Mouse (Mus musculus): Measurements from ENCODE around the gene Dock3. TPM values are rescaled to one million over a fixed set of nuclear protein-coding genes. Genes with fewer than 3 reads are reported as not detected.

The Dock3 gene
- 0.16 TPM in 1 of 2 replicates, not detected in the other for polyA plus RNA-seq (2012; ENCODE audit: insufficient read depth, insufficient read length, missing spikeins)

DNA sequence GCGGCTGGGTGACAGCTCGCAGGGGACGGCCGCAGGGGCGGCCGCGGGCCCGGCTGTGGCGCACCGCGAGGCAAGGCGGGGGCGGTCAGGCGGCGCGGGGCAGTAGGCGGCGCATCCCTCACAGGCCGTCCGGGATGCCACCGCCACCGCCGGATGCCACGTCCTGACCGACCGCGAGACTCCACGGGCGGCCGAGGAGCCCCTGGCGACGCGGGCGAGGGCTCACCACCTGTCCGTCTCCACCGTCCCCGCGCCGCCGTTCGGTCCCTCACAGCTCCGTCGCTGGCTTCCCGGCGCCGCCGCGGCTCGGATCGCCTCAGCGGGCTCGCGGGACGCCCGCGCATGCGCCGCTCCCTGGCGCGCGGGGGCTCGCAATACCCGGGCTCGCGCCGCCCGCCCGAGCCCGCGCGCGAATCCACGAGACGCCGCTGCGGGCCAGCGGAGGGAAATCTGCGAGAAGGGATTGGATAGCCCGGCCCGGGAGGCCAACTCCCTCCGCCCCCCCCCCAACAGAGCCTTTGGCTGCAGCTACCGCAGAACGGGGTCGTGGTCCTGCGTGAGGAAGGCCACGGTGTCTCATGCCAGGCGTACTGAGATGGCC, at the start of gene Dock3:
Gene Dock3, minus strand, starts transcription at position 371 of the 601 bp plus-strand sequence.
- TF ChIP-seq CTCF (IDR thresholded peaks at IDR 0.05; ENCODE audit: low read depth, low read length), result no peak
- TF ChIP-seq POLR2A (IDR thresholded peaks at IDR 0.05; ENCODE audit: borderline replicate concordance, low read depth, low read length), result no peak
- Histone ChIP-seq H3K27ac (ENCODE audit: insufficient read depth, low read depth, low read length) (peak within 1 kb of the TSS; percentile 56), H3K4me3 (ENCODE audit: insufficient read depth, low read length) (peak within 1 kb of the TSS; percentile 85), H3K4me1 (ENCODE audit: control insufficient read depth, insufficient read depth, low read length) (peaks cover 39% of the 10 kb centered on the region)

GRCm38 (mm10) chr9:107280322-107281027, 48.8 kb upstream of the Dock3 start:
- TF ChIP-seq CTCF (IDR thresholded peaks at IDR 0.05; ENCODE audit: low read depth, low read length), result no peak
- no peak overlapping the region for H3K4me3 ChIP-seq (ENCODE audit: insufficient read depth, low read length)
- H3K4me1 ChIP-seq (ENCODE audit: control insufficient read depth, insufficient read depth, low read length), result peaks cover 54% of the 10 kb centered on the region
- H3K27ac ChIP-seq (ENCODE audit: insufficient read depth, low read depth, low read length), result no peak overlapping the region

DNA sequence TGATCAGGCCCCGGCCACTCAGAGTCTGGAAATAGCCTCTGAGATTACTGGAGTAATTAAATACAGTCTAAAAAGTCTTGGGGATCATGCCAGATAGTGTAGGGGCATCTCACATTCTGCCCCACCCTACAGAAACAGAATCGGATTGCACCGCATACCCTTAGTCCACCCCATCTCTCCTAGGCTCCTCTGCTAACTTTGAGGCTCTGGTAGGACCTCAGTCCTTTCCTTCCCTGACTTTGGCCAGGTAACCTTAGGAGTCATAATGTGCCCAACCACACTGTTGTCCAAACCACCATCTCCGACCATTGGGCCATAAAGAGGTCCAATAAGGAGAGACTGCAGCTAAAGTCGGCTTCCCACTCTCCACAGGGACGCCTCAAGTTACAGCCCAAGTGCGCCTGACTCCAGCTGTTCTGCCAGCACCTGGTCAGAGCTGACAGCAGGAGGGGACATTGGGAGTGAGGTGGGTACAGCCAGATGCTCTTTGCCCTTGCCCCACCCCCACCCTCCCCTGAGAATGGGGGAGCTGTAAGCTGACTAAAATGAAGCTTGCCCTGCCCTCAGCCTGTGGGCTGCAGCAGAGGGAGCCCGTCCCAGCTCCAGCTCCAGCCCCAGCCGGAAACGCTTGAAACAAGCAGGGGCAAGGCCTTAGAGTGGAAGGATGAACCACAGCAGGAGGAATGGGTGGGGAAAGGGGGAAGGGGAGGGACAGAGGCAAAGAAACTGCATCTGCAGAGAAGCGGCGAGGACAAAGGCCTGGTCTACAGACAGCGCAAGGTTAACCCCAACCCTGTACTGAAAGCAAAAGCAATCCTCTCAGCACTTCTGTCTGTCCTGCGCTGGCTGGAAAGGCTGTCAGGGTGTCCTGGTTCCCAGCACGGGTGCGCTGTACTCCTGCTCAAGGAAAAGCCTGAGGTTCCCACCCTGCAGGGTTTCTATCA, 47.9 kb upstream of the Dock3 start:
- no peak overlapping the region for H3K27ac ChIP-seq (ENCODE audit: insufficient read depth, low read depth, low read length)
- H3K4me1 ChIP-seq (ENCODE audit: control insufficient read depth, insufficient read depth, low read length), result peaks cover 46% of the 10 kb centered on the region
- no peak for TF ChIP-seq CTCF (IDR thresholded peaks at IDR 0.05; ENCODE audit: low read depth, low read length)
- TF ChIP-seq POLR2A (IDR thresholded peaks at IDR 0.05; ENCODE audit: borderline replicate concordance, low read depth, low read length), result no peak
- H3K4me3 ChIP-seq (ENCODE audit: insufficient read depth, low read length), result no peak overlapping the region

- Histone ChIP-seq H3K4me3 (ENCODE audit: insufficient read depth, low read length) (no peak overlapping the region), H3K4me1 (ENCODE audit: control insufficient read depth, insufficient read depth, low read length) (peaks cover 46% of the 10 kb centered on the region), H3K27ac (ENCODE audit: insufficient read depth, low read depth, low read length) (no peak overlapping the region)
Observed at GRCm38 (mm10) chr9:107278527-107279377, 47.0 kb upstream of the Dock3 start.

DNA sequence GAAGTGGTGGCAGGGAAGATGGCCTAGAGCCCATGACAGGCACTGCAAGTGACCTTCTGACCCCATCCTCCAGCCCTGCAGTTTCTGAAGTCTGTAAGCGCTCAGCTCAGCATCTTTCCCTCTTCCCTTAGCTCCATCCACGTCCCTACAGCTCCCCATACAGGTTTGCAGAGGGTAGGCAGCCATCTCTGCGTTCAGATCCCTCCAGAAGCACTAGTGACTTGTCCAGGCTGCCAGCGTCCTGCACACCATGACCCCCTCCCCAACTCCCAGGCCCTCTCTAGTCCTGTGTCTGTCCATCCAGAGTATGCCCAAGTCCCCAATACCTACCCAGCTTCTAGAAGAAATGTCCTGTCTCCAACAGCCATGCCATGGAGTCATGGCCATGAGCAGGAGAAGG, 46.4 kb upstream of the Dock3 start:
- no peak overlapping the region for H3K4me3 ChIP-seq (ENCODE audit: insufficient read depth, low read length)
- TF ChIP-seq CTCF (IDR thresholded peaks at IDR 0.05; ENCODE audit: low read depth, low read length), result no peak
- TF ChIP-seq POLR2A (IDR thresholded peaks at IDR 0.05; ENCODE audit: borderline replicate concordance, low read depth, low read length), result no peak
- no peak overlapping the region for H3K27ac ChIP-seq (ENCODE audit: insufficient read depth, low read depth, low read length)
- peaks cover 46% of the 10 kb centered on the region for H3K4me1 ChIP-seq (ENCODE audit: control insufficient read depth, insufficient read depth, low read length)

More at GRCm38 (mm10) chr9:107278527-107279377, 47.0 kb upstream of the Dock3 start:
- no peak for TF ChIP-seq CTCF (IDR thresholded peaks at IDR 0.05; ENCODE audit: low read depth, low read length)
- TF ChIP-seq POLR2A (IDR thresholded peaks at IDR 0.05; ENCODE audit: borderline replicate concordance, low read depth, low read length), result no peak

DNA sequence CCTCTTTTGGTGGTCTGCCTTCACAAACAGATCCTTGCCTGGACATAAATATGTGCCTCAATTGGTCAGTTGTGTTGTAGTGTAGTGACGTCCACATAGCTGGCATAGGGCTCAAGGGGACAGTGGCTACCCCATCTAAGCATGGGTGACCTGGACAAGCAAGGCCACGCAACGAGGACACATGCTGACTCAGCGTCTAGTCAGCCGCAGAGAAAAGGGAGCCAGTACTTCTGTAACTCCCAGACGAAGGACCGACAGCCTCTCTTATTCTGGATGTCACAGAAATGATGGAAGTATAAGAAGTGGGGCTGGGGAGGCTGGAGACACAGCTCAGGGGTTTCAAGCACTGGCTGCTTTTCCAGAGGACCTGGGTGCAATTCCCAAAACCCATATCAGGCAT, 45.9 kb upstream of the Dock3 start:
- TF ChIP-seq CTCF (IDR thresholded peaks at IDR 0.05; ENCODE audit: low read depth, low read length) (no peak), POLR2A (IDR thresholded peaks at IDR 0.05; ENCODE audit: borderline replicate concordance, low read depth, low read length) (no peak)
- Histone ChIP-seq H3K4me1 (ENCODE audit: control insufficient read depth, insufficient read depth, low read length) (peaks cover 43% of the 10 kb centered on the region), H3K27ac (ENCODE audit: insufficient read depth, low read depth, low read length) (no peak overlapping the region), H3K4me3 (ENCODE audit: insufficient read depth, low read length) (no peak overlapping the region)

GRCm38 (mm10) chr9:107275710-107276109, 44.0 kb upstream of the Dock3 start:
- H3K4me1 ChIP-seq (ENCODE audit: control insufficient read depth, insufficient read depth, low read length), result peaks cover 45% of the 10 kb centered on the region
- TF ChIP-seq CTCF (IDR thresholded peaks at IDR 0.05; ENCODE audit: low read depth, low read length) (no peak), POLR2A (IDR thresholded peaks at IDR 0.05; ENCODE audit: borderline replicate concordance, low read depth, low read length) (no peak)
- no peak overlapping the region for H3K27ac ChIP-seq (ENCODE audit: insufficient read depth, low read depth, low read length)
- no peak overlapping the region for H3K4me3 ChIP-seq (ENCODE audit: insufficient read depth, low read length)

DNA sequence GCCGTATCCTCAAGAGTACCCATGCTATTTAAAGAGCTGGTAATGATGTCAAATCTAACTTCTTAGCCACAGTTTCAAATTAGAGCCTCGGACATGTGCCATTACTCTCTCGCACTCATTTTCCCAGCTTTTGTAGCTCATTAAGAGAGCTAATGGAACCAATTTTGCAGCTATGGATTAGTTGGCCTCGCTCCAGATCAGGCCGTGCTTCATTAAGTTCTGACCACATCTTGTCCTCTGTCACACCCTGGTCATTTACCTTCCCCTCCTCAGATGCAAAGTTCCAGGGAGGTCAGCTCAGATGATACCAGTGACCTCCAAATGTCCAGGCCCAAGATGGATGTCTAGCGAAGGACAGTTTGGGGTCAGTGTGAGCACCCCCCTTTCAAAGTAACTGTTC, 43.0 kb upstream of the Dock3 start:
- TF ChIP-seq POLR2A (IDR thresholded peaks at IDR 0.05; ENCODE audit: borderline replicate concordance, low read depth, low read length) (no peak), CTCF (IDR thresholded peaks at IDR 0.05; ENCODE audit: low read depth, low read length) (no peak)
- Histone ChIP-seq H3K4me3 (ENCODE audit: insufficient read depth, low read length) (no peak overlapping the region), H3K4me1 (ENCODE audit: control insufficient read depth, insufficient read depth, low read length) (peaks cover 43% of the 10 kb centered on the region), H3K27ac (ENCODE audit: insufficient read depth, low read depth, low read length) (no peak overlapping the region)

- H3K27ac ChIP-seq (ENCODE audit: insufficient read depth, low read depth, low read length), result no peak overlapping the region
- peaks cover 32% of the 10 kb centered on the region for H3K4me1 ChIP-seq (ENCODE audit: control insufficient read depth, insufficient read depth, low read length)
- TF ChIP-seq POLR2A (IDR thresholded peaks at IDR 0.05; ENCODE audit: borderline replicate concordance, low read depth, low read length) (no peak), CTCF (IDR thresholded peaks at IDR 0.05; ENCODE audit: low read depth, low read length) (no peak)
- H3K4me3 ChIP-seq (ENCODE audit: insufficient read depth, low read length), result no peak overlapping the region
Observed at GRCm38 (mm10) chr9:107273184-107273583, 41.5 kb upstream of the Dock3 start.
